Mouse (Mus musculus) forelimb bud, embryonic 11.5 days (tissue): ENCODE results near the gene Mypn.

ENCODE experiments used
- DNase-seq: peaks from one replicate; pipeline ENCODE4 v3.0.0-alpha.2; 2012; ENCODE audit warnings: low read depth, low spot score

Gene Mypn

GRCm38 (mm10) chr10:63203728-63204127 lies at the start of gene Mypn:
Gene Mypn, minus strand, starts transcription at chr10:63203952.
- no peak for DNase-seq

GRCm38 (mm10) chr10:63248421-63248820 lies 44.7 kb upstream of the Mypn start:
- no peak for DNase-seq

GRCm38 (mm10) chr10:63247457-63247856 lies 43.7 kb upstream of the Mypn start:
- DNase-seq, result no peak

- DNase-seq, result no peak
These were observed 42.1 kb upstream of the Mypn start for GRCm38 (mm10) chr10:63245846-63246245.

- DNase-seq, result peak; percentile 37
These were observed 41.0 kb upstream of the Mypn start for GRCm38 (mm10) chr10:63244746-63245145.

GRCm38 (mm10) chr10:63244055-63244671 lies 40.4 kb upstream of the Mypn start:
- peak; percentile 23 for DNase-seq

- DNase-seq, result peak; percentile 94
These were observed 39.8 kb upstream of the Mypn start, which contains the start of gene Herc4 for GRCm38 (mm10) chr10:63243493-63244054. Gene Herc4, plus strand, starts transcription at chr10:63243810.

GRCm38 (mm10) chr10:63242798-63243435 lies 39.2 kb upstream of the Mypn start:
- DNase-seq, result no peak

GRCm38 (mm10) chr10:63240868-63241271 lies 37.1 kb upstream of the Mypn start:
- no peak for DNase-seq

- DNase-seq, result no peak
These were observed 36.1 kb upstream of the Mypn start for GRCm38 (mm10) chr10:63239848-63240247.

- DNase-seq, result no peak
These were observed 34.3 kb upstream of the Mypn start for GRCm38 (mm10) chr10:63238090-63238489.

GRCm38 (mm10) chr10:63237206-63237605 lies 33.5 kb upstream of the Mypn start:
- DNase-seq, result no peak

GRCm38 (mm10) chr10:63236663-63237062 lies 32.9 kb upstream of the Mypn start:
- no peak for DNase-seq

GRCm38 (mm10) chr10:63235889-63236288 lies 32.1 kb upstream of the Mypn start:
- DNase-seq, result no peak

GRCm38 (mm10) chr10:63234133-63234532 lies 30.4 kb upstream of the Mypn start:
- DNase-seq, result no peak

- DNase-seq, result no peak
These were observed 27.9 kb upstream of the Mypn start for GRCm38 (mm10) chr10:63231630-63232029.

- no peak for DNase-seq
These were observed 27.1 kb upstream of the Mypn start for GRCm38 (mm10) chr10:63230854-63231253.

GRCm38 (mm10) chr10:63230266-63230665 lies 26.5 kb upstream of the Mypn start:
- no peak for DNase-seq

GRCm38 (mm10) chr10:63224341-63224740 lies 20.6 kb upstream of the Mypn start:
- DNase-seq, result no peak

GRCm38 (mm10) chr10:63221081-63221783 lies 17.5 kb upstream of the Mypn start:
- no peak for DNase-seq

- DNase-seq, result no peak
These were observed 5.1 kb upstream of the Mypn start for GRCm38 (mm10) chr10:63208871-63209270.

GRCm38 (mm10) chr10:63203002-63203401 lies 750 bp downstream of the Mypn start:
- no peak for DNase-seq
